Mouse (Mus musculus) cerebellum, adult 8-10 months (tissue): ENCODE results near the gene Fbxw20.
"Not testable (repeated sequence)": the region's sequence is repeated elsewhere in the genome, so short reads cannot be mapped to it uniquely, and the experiment has no call there.

Experiments used
- DNase-seq: peaks from one replicate; pipeline ENCODE4 v3.0.0; 2022

Gene Fbxw20

GRCm38 (mm10) chr9:109234654-109235053 is at the start of gene Fbxw20:
Gene Fbxw20 (minus strand): TSS chr9:109234754.
- no peak for DNase-seq

GRCm38 (mm10) chr9:109263041-109263440 is 28.5 kb upstream of the Fbxw20 start:
- no peak for DNase-seq

GRCm38 (mm10) chr9:109218449-109218848 is 16.1 kb downstream of the Fbxw20 start:
- no peak for DNase-seq

GRCm38 (mm10) chr9:109201347-109201746 is 33.2 kb downstream of the Fbxw20 start:
- not testable (repeated sequence) for DNase-seq

GRCm38 (mm10) chr9:109200349-109200748 is 34.2 kb downstream of the Fbxw20 start:
- no peak for DNase-seq

GRCm38 (mm10) chr9:109199353-109199752 is 35.2 kb downstream of the Fbxw20 start:
- no peak for DNase-seq

- not testable (repeated sequence) for DNase-seq
Observed at GRCm38 (mm10) chr9:109195875-109196274, 38.7 kb downstream of the Fbxw20 start, which contains the start of gene Fbxw13. Gene Fbxw13 (minus strand): TSS chr9:109195975.

- no peak for DNase-seq
Observed at GRCm38 (mm10) chr9:109177208-109177607, 57.3 kb downstream of the Fbxw20 start.

- DNase-seq = no peak
Observed at GRCm38 (mm10) chr9:109176301-109176700, 58.3 kb downstream of the Fbxw20 start.
